Mouse (Mus musculus): ENCODE measurements around the gene Vmn2r110.

The Vmn2r110 gene

DNA sequence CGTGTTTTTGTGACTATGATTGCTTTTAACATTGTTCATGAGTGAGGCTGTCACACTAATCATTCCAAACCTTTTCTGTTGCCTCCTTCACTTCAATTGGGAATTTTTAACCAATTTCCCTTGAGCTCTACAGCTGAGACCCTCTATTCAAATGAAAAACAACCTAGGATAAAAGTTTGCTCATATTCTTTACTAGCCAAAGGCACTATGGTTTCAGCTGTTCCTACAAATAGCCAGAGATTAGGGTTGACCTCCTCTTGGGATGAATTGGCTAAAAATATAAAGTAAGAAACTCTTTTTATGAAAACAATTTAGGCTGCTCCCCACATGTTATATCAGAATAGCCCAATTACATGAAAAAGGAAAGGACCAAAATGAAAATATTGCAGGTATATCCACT lies at the start of gene Vmn2r110:
Gene Vmn2r110, minus strand, starts transcription at position 101 of the 400 bp plus-strand sequence.
- no peak for DNase-seq (ENCODE audit: low read depth)

DNA sequence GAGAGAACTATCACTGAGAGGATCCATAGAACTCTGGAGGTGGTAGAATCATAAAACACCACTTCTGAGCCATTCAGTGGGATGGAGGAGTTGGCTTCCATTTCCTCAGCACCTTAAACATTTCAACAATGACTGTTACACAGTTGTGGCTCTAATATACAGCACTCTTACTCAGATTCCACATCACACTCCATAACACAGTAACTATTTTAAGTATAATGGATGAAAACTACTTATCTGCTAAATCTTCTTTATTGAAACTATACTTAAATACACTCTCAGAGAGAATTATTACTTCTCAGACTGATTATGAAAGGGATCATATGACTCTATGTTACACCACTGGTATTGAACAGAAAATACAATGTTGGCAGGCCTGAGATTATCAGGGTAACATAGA lies 28.6 kb upstream of the Vmn2r110 start, which contains the start of gene Fpr-rs3:
Gene Fpr-rs3, minus strand, starts transcription at position 101 of the 400 bp plus-strand sequence.
- no peak for DNase-seq (ENCODE audit: low read depth)

DNA sequence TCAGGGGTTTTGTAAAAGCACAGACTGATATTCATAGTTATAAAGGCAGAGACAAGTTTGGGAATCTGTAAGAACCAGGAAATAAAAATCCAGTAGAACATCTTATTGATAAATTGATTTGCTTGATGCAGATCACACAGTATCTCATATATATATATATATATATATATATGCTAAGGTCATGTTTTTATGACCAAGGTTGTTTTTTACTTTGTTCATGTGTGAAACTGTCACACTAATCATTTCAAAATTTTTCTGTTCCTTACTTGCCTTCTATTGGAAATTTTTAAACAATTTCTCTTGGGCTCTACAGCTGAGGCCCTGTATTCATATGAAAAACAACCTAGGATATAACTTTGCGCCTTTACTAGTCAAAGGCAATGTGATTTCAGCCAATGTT lies 31.6 kb downstream of the Vmn2r110 start, which contains the start of gene Vmn2r109:
Gene Vmn2r109, minus strand, starts transcription at position 101 of the 400 bp plus-strand sequence.
- DNase-seq (ENCODE audit: low read depth): no peak

All from naive thymus-derived CD4-positive, alpha-beta T cell, adult 2 months (primary cell).